Mouse (Mus musculus) B cell, adult 67 days (primary cell): ENCODE results near the gene Nanos3. TPM values are rescaled to one million over a fixed set of nuclear protein-coding genes. Genes with fewer than 3 reads are reported as not detected.

Source experiments
- total RNA-seq, 2 experiments: library from RNA; stranded (reverse); gene quantifications; 4 replicates each; pipeline ENCODE4 v1.2.4; 2023

Nanos3 gene
- total RNA-seq, result not detected

DNA sequence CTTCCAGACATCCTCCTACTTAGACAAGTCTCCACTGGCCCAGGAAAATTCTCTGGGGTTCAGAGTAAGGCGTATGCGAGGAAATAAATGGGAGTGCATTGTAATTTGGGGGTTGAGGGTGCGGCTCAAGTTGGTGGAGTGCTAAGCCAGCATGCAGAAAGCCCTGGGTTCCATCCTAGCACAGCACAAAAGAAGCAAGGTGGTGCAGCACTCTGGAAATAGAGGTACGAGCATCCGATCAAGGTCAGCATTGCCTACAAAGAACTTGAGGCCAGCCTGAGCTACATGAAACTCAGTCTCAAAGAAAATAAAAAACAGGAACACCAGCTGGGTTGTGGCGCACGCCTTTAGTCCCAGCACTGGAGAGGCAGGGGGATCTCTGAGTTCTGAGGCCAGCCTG is at the start of gene Nanos3:
TSS of gene Nanos3 (minus strand) at position 101 of the 400 bp plus-strand sequence.

DNA sequence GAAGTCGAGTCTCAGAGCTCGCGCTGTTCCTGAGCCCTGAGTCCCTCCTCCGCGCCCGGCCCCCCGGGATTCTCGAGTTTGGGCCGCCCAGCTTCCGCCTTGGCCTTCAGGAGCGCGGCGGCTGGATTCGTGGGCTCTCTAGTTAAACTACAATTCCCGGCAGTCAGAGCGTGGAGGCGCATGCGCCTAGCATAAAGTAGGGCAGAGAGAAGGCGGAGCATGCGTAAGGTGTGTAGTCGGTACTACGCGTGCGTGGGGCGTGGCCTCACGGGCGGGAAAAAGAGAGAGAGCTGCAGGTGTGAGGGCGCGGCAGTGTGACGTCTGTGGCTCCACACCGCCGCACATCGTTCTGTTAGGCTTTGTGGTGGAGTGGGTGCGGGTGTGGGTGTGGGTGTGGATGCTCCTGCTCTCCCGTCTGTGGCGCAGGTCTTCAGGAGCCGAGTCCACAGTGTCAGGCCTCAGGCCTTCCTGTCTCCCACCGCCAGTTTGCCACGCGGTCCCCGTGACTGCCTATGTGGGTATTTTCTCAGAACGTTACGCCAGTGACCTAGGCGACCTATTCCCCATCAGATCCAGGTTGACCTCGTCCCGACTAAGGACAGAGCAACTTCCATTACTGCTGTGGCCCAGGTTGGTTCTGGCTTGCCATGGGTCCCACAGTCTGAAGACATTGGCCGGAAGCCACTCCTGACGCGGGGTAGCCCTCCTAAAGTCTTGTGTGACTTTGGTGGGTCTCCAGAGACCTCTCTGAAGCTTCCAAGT is 37.1 kb downstream of the Nanos3 start, which contains the start of the genes Cc2d1a and 4930432K21Rik:
TSS of gene Cc2d1a (minus strand) at position 168 of the 762 bp plus-strand sequence.
TSS of gene 4930432K21Rik (plus strand) at position 257 of the 762 bp plus-strand sequence.

DNA sequence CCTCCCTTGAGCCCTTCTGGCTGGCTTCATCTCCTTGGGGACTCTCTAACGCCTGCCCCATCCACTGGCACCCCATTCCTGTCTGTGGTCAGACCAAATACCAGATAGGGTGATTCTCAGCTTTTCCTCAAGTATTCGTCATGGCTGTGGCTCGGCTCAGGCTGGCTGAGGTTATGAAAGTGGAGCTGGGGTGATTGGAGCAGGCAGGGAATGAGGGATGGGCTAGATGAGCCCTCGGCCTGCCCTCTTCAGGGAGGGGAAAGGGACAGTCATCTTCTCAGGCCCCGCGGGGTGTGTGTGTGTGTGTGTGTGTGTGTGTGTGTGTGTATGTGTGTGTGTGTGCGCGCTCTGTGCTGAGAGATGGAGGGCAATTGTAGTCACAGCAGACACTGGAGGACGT is 59.4 kb downstream of the Nanos3 start, which contains the start of gene Podnl1:
TSS of gene Podnl1 (plus strand) at position 334 of the 400 bp plus-strand sequence.

Other genes with a start within 250 kb of the Nanos3 start
- 1 to 10 TPM; 1.7 to 2.9 TPM for gene Gm10644, start 230.0 kb downstream of the Nanos3 start, total RNA-seq
- 1 to 10 TPM; 7.7 to 8.8 TPM for gene Asf1b, start 229.7 kb downstream of the Nanos3 start, total RNA-seq
- gene Prkaca, start 212.2 kb downstream of the Nanos3 start, total RNA-seq, result 10 to 100 TPM; 45.3 to 45.4 TPM
- 10 to 100 TPM; 53.9 to 61.1 TPM for gene Samd1, start 187.5 kb downstream of the Nanos3 start, total RNA-seq
- under 1 TPM; 0.53 to 0.58 TPM for gene 1700067K01Rik, start 183.7 kb downstream of the Nanos3 start, total RNA-seq
- not detected for gene 2210011C24Rik, start 173.0 kb downstream of the Nanos3 start, total RNA-seq
- not detected for gene Palm3, start 163.7 kb downstream of the Nanos3 start, total RNA-seq
- 100 to 1,000 TPM; 107 to 110 TPM for gene Il27ra, start 142.6 kb downstream of the Nanos3 start, total RNA-seq
- not detected for gene Rln3, start 140.2 kb downstream of the Nanos3 start, total RNA-seq
- gene Gm10643, start 120.1 kb downstream of the Nanos3 start, total RNA-seq, result 1 to 10 TPM; 3.3 to 5.1 TPM
- gene Rfx1, start 118.4 kb downstream of the Nanos3 start, total RNA-seq, result 10 to 100 TPM; 66.0 to 85.3 TPM
- gene Dcaf15, start 80.4 kb downstream of the Nanos3 start, total RNA-seq, result 10 to 100 TPM; 53.6 to 55.6 TPM
- gene Podnl1, start 59.2 kb downstream of the Nanos3 start, total RNA-seq, result under 1 TPM; 0.36 to 0.46 TPM
- 10 to 100 TPM; 33.4 to 38.3 TPM for gene Cc2d1a, start 37.3 kb downstream of the Nanos3 start, total RNA-seq
- gene 4930432K21Rik, start 37.2 kb downstream of the Nanos3 start, total RNA-seq, result 1 to 10 TPM in 1 of 2 experiments, under 1 TPM in 1; 0.77 to 2.1 TPM
- 10 to 100 TPM; 22.8 to 24.8 TPM for gene Zswim4, start 51.8 kb upstream of the Nanos3 start, total RNA-seq
- 100 to 1,000 TPM; 182 to 191 TPM for gene D8Ertd738e, start 64.5 kb upstream of the Nanos3 start, total RNA-seq
- gene Mri1, start 72.1 kb upstream of the Nanos3 start, total RNA-seq, result 10 to 100 TPM; 37.0 to 38.6 TPM
- gene Ccdc130, start 85.2 kb upstream of the Nanos3 start, total RNA-seq, result 10 to 100 TPM; 26.5 to 34.3 TPM
- 1 to 10 TPM; 2.4 to 5.7 TPM for gene Cacna1a, start 203.2 kb upstream of the Nanos3 start, total RNA-seq